Mouse (Mus musculus) thymus, postnatal 25 days (tissue): ENCODE results near the gene Dcxr.
"Not testable (repeated sequence)": the region's sequence is repeated elsewhere in the genome, so short reads cannot be mapped to it uniquely, and the experiment has no call there.

Source experiments
- DNase-seq: peaks from one replicate; pipeline ENCODE4 v3.0.0; 2022

Gene Dcxr

GRCm38 (mm10) chr11:120727169-120727527, at the start of gene Dcxr:
Gene Dcxr, minus strand, starts transcription at chr11:120727281.
- DNase-seq, result peak; percentile 24

- peak; percentile 96 for DNase-seq
These were observed 48.8 kb upstream of the Dcxr start for GRCm38 (mm10) chr11:120775774-120776469.

- DNase-seq, result no peak
These were observed 46.5 kb upstream of the Dcxr start for GRCm38 (mm10) chr11:120773463-120774190.

GRCm38 (mm10) chr11:120772749-120773148, 45.7 kb upstream of the Dcxr start:
- no peak for DNase-seq

GRCm38 (mm10) chr11:120768206-120768605, 41.1 kb upstream of the Dcxr start:
- DNase-seq, result no peak

GRCm38 (mm10) chr11:120767023-120767422, 39.9 kb upstream of the Dcxr start:
- not testable (repeated sequence) for DNase-seq

GRCm38 (mm10) chr11:120763121-120763999, 36.3 kb upstream of the Dcxr start:
- DNase-seq, result not testable (repeated sequence)

GRCm38 (mm10) chr11:120762672-120763041, 35.6 kb upstream of the Dcxr start, which contains the start of gene Hmga1b:
Gene Hmga1b, plus strand, starts transcription at chr11:120762794.
- not testable (repeated sequence) for DNase-seq

- DNase-seq, result no peak
These were observed 35.0 kb upstream of the Dcxr start for GRCm38 (mm10) chr11:120761811-120762671.

- DNase-seq, result no peak
These were observed 33.2 kb upstream of the Dcxr start for GRCm38 (mm10) chr11:120760236-120760635.

- no peak for DNase-seq
These were observed 24.5 kb upstream of the Dcxr start for GRCm38 (mm10) chr11:120751606-120752005.

GRCm38 (mm10) chr11:120749430-120749829, 22.3 kb upstream of the Dcxr start:
- DNase-seq, result peak; percentile 43

- no peak for DNase-seq
These were observed 20.9 kb upstream of the Dcxr start for GRCm38 (mm10) chr11:120747974-120748373.

- no peak for DNase-seq
These were observed 17.1 kb upstream of the Dcxr start for GRCm38 (mm10) chr11:120744121-120744701.

GRCm38 (mm10) chr11:120740981-120741380, 13.9 kb upstream of the Dcxr start:
- DNase-seq, result no peak

- no peak for DNase-seq
These were observed 9.3 kb upstream of the Dcxr start for GRCm38 (mm10) chr11:120736424-120736823.

GRCm38 (mm10) chr11:120733521-120733920, 6.4 kb upstream of the Dcxr start:
- no peak for DNase-seq

GRCm38 (mm10) chr11:120731858-120732680, 5.0 kb upstream of the Dcxr start, which contains the start of gene Cbr2:
Gene Cbr2, minus strand, starts transcription at chr11:120732114.
- DNase-seq, result no peak

GRCm38 (mm10) chr11:120731395-120731794, 4.3 kb upstream of the Dcxr start:
- no peak for DNase-seq

GRCm38 (mm10) chr11:120730331-120730870, 3.3 kb upstream of the Dcxr start:
- DNase-seq, result no peak
